Comparison of ENCODE assay signal across 22 mouse cellular contexts in the genomic region with DNA sequence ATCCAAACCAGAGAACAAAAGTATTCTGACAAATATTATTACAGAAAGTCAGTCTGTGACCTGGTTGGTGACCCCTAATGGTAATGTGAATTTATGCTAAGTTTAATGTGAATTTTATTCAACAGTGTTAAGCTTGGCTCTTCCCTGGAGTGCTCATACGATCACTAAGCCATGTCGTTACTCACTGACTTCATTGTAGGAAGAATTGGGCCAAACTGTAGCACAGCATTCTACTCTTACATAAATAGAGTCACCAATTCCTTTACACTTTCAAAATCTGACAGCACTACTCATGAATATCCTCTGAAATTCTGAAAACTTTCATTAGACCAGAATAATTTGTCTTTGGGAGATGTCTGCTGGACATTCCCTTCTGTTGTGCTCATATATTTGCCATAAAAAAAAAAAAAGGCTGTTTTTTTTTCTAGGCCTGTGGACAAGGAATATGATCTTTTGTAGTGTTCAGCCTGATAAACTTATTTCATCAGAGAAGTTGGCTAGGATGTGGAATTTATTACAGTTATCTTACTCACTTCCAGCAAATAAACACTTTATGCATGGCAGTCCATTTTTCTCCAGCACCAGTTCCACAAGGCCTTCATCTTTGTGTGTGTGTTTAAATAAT.
DNase-seq lines count a peak whose midpoint lies in the region; ATAC-seq lines count a peak whose summit lies in the region.
"Had no signal": no experiment of that assay in that cellular context is flagged by ENCODE, and none has a peak within 500 bp of the region (broad histone marks: within the 10 kb centered on the region; RNA-seq: fewer than 3 reads in every experiment).

No protein-coding gene starts in this region.

- H3K9ac ChIP-seq in lung, embryonic 15.5 days = no peak overlapping the region
- H3K9ac ChIP-seq: embryonic facial prominence, embryonic 13.5 days; heart, embryonic 15.5 days; hindbrain, embryonic 14.5 days; intestine, embryonic 15.5 days had no signal

- H3K9me3 ChIP-seq in lung, embryonic 15.5 days = no peaks in the 10 kb centered on the region
- H3K9me3 ChIP-seq: intestine, embryonic 15.5 days had no signal

- 55% methylated on average over 2 of the region's 2 CpGs for WGBS in lung, embryonic 15.5 days

- H3K4me3 ChIP-seq in lung, embryonic 15.5 days = no peak overlapping the region
- H3K4me3 ChIP-seq: embryonic facial prominence, embryonic 13.5 days; erythroblast, embryonic 14.5 days; forebrain, embryonic 10.5 days; heart, adult 2 months; heart, embryonic 15.5 days; hindbrain, embryonic 10.5 days; intestine, embryonic 15.5 days had no signal

- no peak for DNase-seq in frontal cortex, adult 2 months (ENCODE audit: extremely low spot score in 1 of 2, low spot score in 1 of 2)
- no peak for DNase-seq in lung, postnatal 14 days
- DNase-seq in Muller cell, postnatal 12 days (ENCODE audit: inconsistent ontology term) = peak; percentile 62
- DNase-seq in kidney, adult 11 months = no peak
- DNase-seq in adipocyte (ENCODE audit: low spot score) = no peak
- DNase-seq: cerebellum, adult 18-20 months; cerebellum, adult 9-11 months; cerebellum, postnatal 36 days; gastrocnemius, postnatal 10 days; heart, adult 2 months; heart, postnatal 14 days had no signal

- peaks cover 19% of the 10 kb centered on the region for H3K4me1 ChIP-seq in lung, embryonic 15.5 days
- H3K4me1 ChIP-seq: intestine, embryonic 15.5 days had no signal

- peak; percentile 60; the same call in 1 of the 2 replicates for ATAC-seq in frontal cortex, adult (ENCODE audit: low TSS enrichment)
- ATAC-seq in lung, embryonic 15.5 days (ENCODE audit: borderline replicate concordance, extremely low read depth, low FRiP score, low TSS enrichment) = peak; percentile 68; the same call in 1 of the 2 replicates
- ATAC-seq: forebrain, embryonic 14.5 days; intestine, embryonic 15.5 days had no signal

- H3K27me3 ChIP-seq in lung, embryonic 15.5 days = no peaks in the 10 kb centered on the region
- H3K27me3 ChIP-seq: embryonic facial prominence, embryonic 13.5 days; heart, embryonic 15.5 days; intestine, embryonic 15.5 days had no signal

- H3K27ac ChIP-seq in lung, embryonic 15.5 days = peak overlapping the region; percentile 50
- H3K27ac ChIP-seq: embryonic facial prominence, embryonic 13.5 days; forebrain, embryonic 10.5 days; heart, adult 2 months; hindbrain, embryonic 10.5 days; hindbrain, embryonic 14.5 days; intestine, embryonic 15.5 days had no signal

- H3K36me3 ChIP-seq in lung, embryonic 15.5 days = peaks cover 12% of the 10 kb centered on the region; the same call in 1 of the 2 replicates

- no peak overlapping the region for H3K4me2 ChIP-seq in lung, embryonic 15.5 days
- H3K4me2 ChIP-seq: embryonic facial prominence, embryonic 13.5 days; heart, embryonic 11.5 days; heart, embryonic 15.5 days; hindbrain, embryonic 14.5 days; intestine, embryonic 15.5 days had no signal
